In genomic region chr5:136396256-136396655, GRCm38 (mm10) we compare ENCODE assay signal across 14 mouse cellular contexts.
A peak's percentile ranks its signal among the peaks of the same experiment; 100 is the strongest.
DNase-seq lines count a peak whose midpoint lies in the region; ATAC-seq lines count a peak whose summit lies in the region.
"Had no signal": no experiment of that assay in that cellular context is flagged by ENCODE, and none has a peak within 500 bp of the region (broad histone marks: within the 10 kb centered on the region; RNA-seq: fewer than 3 reads in every experiment).

No protein-coding gene starts in this region.

- no peak for DNase-seq in heart, postnatal 36 days
- peak; percentile 89 for DNase-seq in R1 (ENCODE audit: low read depth, low spot score)
- DNase-seq in kidney, postnatal 25 days = peak; percentile 14 to 56
- DNase-seq in lung, postnatal 4 days = peak; percentile 58 to 81
- no peak for DNase-seq in Muller cell, postnatal 12 days (ENCODE audit: inconsistent ontology term)
- DNase-seq: liver; thymus, postnatal 25 days had no signal

- H3K9me3 ChIP-seq in heart, embryonic 15.5 days (replicated peaks) = no peaks in the 10 kb centered on the region
- no peaks in the 10 kb centered on the region for H3K9me3 ChIP-seq in hindbrain, embryonic 12.5 days (replicated peaks)
- H3K9me3 ChIP-seq: hindbrain, embryonic 15.5 days had no signal

- no peak for ATAC-seq in heart, embryonic 15.5 days (replicated peaks; ENCODE audit: insufficient number of reproducible peaks, insufficient read depth, low FRiP score, low read depth)
- ATAC-seq in hindbrain, embryonic 12.5 days (ENCODE audit: low FRiP score) = no peak
- no peak for ATAC-seq in activated CD4-positive, CD25-positive, alpha-beta regulatory T cell, adult 4 months
- ATAC-seq: CD4-positive, CD25-positive, alpha-beta regulatory T cell, adult 4 months had no signal

- no peak overlapping the region for H3K9ac ChIP-seq in heart, embryonic 15.5 days
- no peak overlapping the region for H3K9ac ChIP-seq in hindbrain, embryonic 12.5 days
- H3K9ac ChIP-seq: hindbrain, embryonic 15.5 days had no signal

- peak overlapping the region; percentile 40 for H3K27ac ChIP-seq in heart, embryonic 15.5 days
- no peak overlapping the region for H3K27ac ChIP-seq in hindbrain, embryonic 12.5 days
- H3K27ac ChIP-seq: hindbrain, embryonic 15.5 days had no signal

- H3K4me3 ChIP-seq in heart, embryonic 15.5 days = no peak overlapping the region
- H3K4me3 ChIP-seq in hindbrain, embryonic 12.5 days = no peak overlapping the region
- H3K4me3 ChIP-seq: erythroblast, embryonic 14.5 days; hindbrain, embryonic 15.5 days had no signal

- H3K4me2 ChIP-seq in heart, embryonic 15.5 days = no peak overlapping the region
- no peak overlapping the region for H3K4me2 ChIP-seq in hindbrain, embryonic 12.5 days (replicated peaks)
- H3K4me2 ChIP-seq: hindbrain, embryonic 15.5 days; midbrain, embryonic 11.5 days had no signal

- H3K4me1 ChIP-seq in heart, embryonic 15.5 days (replicated peaks) = peaks cover 44% of the 10 kb centered on the region
- 0 out of 2 replicates have a peak, but pooled peaks cover 2% of the 10 kb centered on the region for H3K4me1 ChIP-seq in hindbrain, embryonic 12.5 days
- H3K4me1 ChIP-seq: hindbrain, embryonic 15.5 days had no signal

- WGBS in heart, embryonic 15.5 days = 62% methylated on average over 7 of the region's 7 CpGs
- 82% methylated on average over 7 of the region's 7 CpGs for WGBS in hindbrain, embryonic 12.5 days

- intact Hi-C loops in heart, postnatal 36 days (cut with DNase I) = no loop called here

- no peaks in the 10 kb centered on the region for H3K27me3 ChIP-seq in heart, embryonic 15.5 days
- H3K27me3 ChIP-seq in hindbrain, embryonic 12.5 days = no peaks in the 10 kb centered on the region
- H3K27me3 ChIP-seq: hindbrain, embryonic 15.5 days had no signal

- no peaks in the 10 kb centered on the region for H3K36me3 ChIP-seq in heart, embryonic 15.5 days
- H3K36me3 ChIP-seq in hindbrain, embryonic 12.5 days = 0 out of 2 replicates have a peak, but pooled peaks cover 4% of the 10 kb centered on the region

Comparison
In these comparisons a context has a peak if more than half of its experiments do, and no peak if none do; other contexts are left out.
1. DNase-seq: peak in R1 (single experiment), kidney, postnatal 25 days (2 of 2) and lung, postnatal 4 days (2 of 2); none in heart, postnatal 36 days (0 of 2) and Muller cell, postnatal 12 days (single experiment).